Mouse (Mus musculus): Measurements from ENCODE around the gene Kmt5c.

Gene Kmt5c

DNA sequence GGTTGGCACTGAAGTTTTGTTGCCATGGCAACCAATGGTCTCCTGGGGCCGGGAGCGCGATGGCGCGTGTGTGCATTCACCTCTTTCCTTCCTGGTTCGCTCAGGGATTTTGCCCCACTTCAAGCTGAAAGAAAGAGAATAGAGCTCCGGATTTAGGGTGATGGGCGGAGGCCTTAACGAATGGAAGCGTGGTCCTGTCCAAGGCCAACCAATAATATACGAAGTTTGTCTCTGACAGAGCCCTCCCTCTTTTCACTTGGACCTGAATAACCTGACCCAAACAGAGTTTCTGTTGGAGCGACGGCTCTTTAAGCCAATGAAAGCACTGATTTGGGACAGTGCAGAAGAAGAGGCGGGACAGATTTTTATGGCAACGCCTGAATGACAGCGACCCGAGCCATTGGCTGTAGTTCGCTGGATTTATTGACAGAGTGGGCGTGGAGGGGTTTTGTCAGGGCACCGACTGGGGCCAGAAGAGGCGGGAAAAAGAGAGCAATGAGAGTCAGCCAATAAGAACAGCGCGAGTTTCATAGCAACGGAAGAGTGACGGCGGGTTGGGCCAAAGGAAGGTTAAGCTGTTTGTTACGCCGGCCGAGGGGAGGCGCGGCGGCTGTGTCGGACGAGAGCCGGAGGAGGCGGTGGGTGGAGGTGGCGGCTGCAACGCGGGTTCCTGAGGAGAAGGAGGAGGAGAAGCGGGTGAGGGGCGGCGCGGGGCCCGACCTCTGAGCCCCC lies at the start of gene Kmt5c:
Gene Kmt5c (plus strand): TSS at position 572 of the 732 bp plus-strand sequence.
- DNase-seq (ENCODE audit: low read depth, low spot score) = peak; percentile 100

DNA sequence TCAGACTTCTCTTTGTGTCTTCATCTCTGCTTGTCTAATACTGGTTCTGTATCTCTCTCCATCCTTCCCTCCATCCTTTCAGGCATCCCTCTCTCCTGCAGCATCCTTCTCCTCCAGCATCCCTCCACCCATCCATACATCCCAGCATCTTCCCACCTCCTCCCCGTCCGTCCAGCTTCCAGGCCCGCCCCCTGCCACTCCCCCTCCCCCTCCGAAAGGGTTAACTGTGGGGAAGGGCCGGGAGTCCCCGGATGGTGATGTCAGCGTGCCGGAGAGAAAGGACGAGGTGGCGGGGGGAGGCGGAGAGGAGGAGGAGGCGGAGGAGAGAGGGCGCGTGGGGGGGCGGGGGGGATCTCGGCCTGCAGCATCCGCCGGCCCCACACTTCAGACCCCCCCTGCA lies 49.5 kb upstream of the Kmt5c start, which contains the start of gene Brsk1:
Gene Brsk1 (plus strand): TSS at position 218 of the 400 bp plus-strand sequence.
- peak; percentile 92 for DNase-seq (ENCODE audit: low read depth, low spot score)

DNA sequence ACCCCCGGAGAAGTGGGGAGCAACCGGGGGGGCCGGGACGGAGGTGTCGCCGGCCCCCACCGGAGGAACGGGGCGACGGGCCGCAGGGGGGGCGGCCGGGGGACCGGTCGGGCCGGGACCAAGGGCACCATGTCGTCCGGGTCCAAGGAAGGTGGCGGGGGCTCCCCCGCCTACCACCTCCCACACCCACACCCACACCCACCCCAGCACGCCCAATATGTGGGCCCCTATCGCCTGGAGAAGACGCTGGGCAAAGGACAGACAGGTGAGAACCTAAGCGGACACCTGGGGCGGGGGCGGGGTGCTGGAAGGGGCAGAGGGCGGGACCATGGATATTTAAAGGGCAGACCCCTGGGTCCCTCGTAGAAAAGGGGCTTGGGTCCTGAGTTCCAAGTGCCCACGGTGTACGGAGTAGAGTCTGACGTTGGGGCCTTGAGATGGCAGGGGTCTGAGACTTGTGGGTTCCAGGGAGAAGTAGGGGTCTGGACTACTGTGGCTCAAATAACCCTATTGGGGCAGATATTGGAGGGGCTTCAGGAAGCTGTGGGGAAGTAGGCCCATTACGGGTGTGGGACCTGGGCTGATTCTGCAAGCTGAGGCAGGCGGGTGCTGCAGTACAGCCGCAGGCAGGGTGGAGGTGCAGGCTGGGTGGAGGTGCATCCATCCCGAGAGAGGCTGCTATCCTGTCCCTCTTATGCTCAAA lies 48.8 kb upstream of the Kmt5c start:
- no peak for DNase-seq (ENCODE audit: low read depth, low spot score)

DNA sequence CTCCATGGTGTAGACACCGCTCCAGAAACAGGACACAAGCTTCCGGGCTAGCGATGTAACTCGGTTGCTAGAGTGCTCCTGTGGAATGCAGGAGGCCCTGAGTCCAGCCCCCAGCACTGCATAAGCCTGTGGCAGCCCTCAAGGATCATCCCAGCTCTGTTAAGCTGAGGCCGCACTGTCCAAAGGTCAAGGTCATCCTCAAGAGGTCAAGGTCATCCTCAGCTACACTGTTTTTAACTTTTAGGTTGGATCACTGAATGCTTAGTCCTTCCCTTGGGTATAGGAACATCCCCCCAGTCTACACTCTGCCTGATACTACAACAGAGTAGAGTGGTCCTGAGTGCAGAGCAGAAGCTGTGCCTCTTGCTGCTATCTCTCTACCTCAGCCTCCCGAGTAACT lies 46.9 kb upstream of the Kmt5c start:
- peak; percentile 89 for DNase-seq (ENCODE audit: low read depth, low spot score)

DNA sequence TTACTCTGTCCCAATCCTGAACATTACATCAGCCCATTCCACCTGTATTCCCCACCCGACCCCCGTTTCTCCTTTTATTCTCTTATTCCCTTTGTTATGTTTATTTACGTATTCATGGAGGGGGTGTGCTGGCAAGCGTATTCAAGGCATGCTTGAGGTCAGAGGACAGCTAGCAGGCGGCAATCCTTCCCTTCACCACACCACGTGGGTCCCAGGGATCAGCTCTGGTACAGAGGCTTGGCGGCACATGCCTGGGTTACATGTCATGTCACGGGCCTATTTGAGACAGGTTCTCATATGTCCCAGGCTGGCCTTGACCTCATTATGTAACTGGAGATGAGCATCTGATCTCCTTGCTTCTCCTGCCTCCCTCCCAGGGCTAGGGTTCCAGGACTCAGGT lies 37.6 kb upstream of the Kmt5c start:
- peak; percentile 94 for DNase-seq (ENCODE audit: low read depth, low spot score)

DNA sequence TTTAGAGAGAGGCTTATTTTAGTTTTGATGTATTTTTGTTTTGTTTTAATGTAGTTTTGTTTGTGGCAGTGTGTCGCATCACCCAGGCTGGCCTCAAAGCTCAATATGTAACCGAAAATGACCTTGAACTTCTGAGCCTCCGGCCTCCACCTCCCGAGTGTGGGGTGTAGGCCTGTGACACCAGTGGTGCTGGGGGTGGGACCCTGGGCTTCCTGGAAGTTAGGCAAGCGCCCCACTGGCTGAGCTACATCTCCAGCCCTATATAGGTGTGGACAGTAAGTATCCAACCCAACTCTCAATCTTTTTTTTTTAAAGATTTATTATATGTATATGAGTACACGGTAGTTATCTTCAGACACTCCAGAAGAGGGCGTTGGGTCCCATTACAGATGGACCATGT lies 36.7 kb upstream of the Kmt5c start:
- peak; percentile 71 for DNase-seq (ENCODE audit: low read depth, low spot score)

DNA sequence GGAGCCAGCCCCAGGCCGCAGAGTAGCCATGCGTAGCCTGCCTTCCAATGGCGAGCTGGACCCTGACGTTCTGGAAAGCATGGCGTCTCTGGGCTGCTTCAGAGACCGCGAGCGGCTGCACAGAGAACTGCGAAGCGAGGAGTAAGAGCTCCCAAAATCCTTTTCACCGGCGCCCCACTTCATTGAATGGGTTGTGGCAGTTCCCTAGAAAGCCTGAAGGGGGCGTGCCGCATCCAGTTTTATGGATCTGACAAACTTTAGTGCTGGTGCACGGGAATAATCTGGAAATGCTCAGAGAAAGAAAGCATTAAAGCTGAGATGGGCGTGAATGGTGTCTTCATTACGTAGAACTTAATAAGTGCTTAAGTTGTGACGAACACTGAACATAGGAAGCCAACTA lies 34.8 kb upstream of the Kmt5c start:
- DNase-seq (ENCODE audit: low read depth, low spot score) = peak; percentile 88

DNA sequence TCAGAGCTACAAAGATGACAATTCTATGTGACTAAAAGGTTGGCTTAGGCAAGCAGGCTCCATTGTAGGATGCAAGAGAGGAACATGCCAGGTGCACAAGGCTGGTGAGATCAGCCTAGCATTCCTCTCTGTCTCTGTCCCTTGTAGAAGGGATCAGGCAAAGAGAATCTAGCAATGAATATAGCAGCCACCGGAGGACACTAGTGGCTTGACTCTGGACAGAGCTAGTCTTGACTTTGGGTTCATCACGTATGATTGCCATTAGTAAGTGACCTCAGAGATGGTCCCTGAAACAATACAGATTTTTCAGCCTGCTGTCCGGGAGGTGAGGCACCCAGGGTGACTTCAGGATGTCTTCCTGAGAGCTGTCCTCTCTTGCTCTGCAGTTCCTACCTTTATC lies 27.3 kb upstream of the Kmt5c start:
- no peak for DNase-seq (ENCODE audit: low read depth, low spot score)

DNA sequence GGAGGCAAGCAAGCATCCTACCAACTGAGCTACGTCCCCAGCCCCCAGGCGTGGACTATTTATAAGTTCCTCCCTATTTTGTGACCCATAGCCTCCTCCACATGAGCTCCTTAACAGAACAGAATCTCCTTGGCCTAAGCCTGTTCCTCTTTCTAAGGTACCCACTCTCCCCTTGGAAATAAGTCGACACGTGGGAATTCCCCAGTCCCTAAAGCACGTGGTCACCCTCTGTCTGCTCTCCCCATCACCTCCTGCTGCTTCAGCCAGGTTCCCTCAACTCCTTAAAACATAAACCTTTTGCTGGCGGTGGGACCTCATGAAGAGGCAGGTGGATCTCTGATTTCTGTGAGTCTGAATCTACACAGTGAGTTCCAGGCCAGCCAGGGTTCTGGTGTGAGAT lies 23.0 kb upstream of the Kmt5c start:
- peak; percentile 30 for DNase-seq (ENCODE audit: low read depth, low spot score)

DNA sequence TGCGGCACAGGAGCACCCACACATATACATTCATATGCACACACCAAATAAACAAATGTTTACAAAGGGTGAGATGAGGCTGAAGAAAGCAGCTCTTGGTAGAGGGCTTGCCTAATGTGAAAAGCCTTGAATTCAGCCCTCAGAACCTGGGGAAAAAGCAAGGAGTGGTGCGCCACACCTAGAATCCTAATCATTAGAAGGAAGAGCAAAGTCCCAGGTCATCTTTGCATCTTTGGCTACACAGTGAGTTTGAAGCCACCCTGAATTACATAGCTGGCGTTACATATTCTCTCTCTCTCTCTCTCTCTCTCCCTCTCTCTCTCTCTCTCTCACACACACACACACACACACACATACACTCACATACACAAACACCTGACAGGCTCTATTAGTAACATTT lies 20.6 kb upstream of the Kmt5c start:
- DNase-seq (ENCODE audit: low read depth, low spot score) = no peak

DNA sequence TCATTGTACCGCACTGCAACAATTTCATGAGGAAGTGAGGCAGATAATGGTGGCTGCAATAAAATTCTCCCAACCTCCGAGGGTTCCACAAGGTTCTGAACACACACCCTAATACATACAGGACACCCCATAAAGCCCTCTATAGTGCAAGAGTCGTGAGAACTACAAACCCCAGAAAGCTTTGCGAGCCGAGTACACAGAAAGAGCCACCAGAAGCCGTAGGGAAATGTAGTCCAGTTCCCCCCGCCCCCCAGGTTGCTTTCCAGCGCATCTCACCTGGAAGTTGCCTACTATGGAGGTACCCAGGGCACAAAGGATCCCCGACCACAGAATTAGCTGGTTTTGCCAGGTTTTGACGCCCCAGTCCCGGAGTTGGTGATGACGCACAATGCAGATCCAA lies 16.4 kb upstream of the Kmt5c start:
- no peak for DNase-seq (ENCODE audit: low read depth, low spot score)

DNA sequence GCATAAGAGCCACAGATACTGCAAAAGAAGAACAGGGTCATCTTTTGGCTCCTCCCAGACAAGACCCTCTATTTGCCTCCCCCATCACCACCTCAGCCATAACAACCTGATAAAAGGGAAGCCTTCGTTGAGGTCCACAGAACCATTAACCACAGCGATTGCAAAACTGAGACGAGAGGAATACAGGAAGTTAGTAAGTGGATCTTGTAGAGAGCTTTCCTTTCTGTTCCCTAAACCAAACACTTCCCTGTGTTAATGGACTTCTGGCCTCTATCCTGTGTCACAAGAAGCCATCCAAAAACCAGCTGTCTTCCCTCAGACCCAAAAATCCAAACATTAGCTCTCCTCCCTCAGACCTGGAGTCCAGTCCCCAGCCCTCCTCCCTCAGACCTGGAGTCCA lies 15.6 kb upstream of the Kmt5c start:
- no peak for DNase-seq (ENCODE audit: low read depth, low spot score)

DNA sequence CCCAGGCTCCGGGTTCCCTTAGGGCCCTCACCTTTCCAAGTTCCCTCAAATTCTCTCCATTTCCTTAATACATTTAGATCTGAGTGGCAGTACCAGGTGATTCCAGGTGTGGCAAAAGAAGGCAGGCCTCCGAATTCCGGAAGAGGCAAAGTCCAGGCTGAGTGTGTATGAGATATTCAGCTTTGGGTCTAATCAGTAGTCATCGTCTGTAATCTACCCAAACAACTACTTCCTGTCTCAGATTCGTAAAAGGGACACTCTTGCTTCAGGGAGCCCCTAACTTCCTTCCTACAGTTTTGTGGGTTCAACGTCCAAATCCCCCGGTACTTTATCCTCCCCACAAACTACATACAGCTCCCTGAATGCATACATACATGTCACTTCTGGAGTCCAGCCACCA lies 14.7 kb upstream of the Kmt5c start, which contains the start of gene Tmem150b:
Gene Tmem150b (minus strand): TSS at position 81 of the 400 bp plus-strand sequence.
- no peak for DNase-seq (ENCODE audit: low read depth, low spot score)

DNA sequence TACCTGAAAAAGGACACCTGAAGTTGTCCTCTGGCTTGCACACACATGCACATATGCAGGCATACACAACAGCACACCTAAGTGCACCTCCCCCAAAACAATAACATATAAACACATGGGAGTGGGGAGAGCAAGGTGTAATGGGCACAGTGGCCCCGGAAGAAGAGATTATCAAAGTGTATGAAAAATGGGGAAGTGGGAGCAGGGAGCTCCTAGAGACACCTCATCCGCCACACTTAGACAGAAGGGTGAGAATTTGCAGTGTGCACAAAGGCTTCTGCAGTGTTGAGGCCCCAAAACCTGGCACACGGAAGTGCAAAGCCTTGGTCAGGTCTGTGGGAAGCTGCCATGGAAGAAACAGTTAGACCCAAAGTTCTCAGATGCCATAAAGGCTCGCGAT lies 8.8 kb upstream of the Kmt5c start:
- DNase-seq (ENCODE audit: low read depth, low spot score) = no peak

DNA sequence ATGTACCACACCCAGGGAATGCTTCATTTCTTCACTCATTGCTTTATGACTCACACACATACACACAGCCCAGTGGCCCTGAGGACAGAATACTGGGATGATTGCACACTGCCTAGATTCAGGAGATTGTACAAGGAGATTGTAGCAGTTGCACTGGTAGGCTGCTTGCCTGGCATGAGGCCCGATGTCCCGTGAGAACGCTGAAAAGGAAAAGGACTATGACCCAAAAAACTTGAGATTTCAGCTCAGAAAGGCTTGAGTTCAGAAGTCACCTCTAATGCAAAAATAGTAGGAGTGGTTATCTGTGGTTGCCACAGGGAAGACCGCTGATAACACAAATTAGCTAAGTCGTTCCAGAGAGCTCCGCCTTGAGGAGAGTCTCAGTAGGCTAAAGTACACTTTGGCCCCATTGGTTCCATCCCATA lies 6.9 kb upstream of the Kmt5c start:
- DNase-seq (ENCODE audit: low read depth, low spot score) = no peak

DNA sequence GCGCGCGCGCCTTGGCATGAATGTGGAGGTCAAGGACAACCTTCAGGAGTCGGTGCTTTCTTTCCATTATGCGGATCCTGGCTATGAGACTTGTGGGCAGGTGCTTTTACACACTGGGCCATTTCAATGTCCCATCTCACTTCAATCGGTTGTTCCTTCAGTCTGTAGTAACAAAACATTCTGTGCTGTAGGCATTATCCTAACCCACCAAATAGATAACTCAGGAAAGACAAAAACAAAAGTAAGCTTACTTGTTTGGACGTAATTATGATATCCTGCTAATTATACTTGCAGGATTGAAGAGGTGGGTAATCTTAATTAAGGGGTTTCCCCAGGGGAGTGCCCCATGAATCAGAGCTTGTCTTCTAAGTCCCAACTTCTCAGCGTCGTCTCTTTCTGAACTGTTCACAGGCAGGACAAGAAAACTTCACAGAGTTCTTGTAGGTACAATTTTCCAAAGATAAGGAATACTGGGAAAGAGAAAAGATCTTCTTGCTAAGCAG lies 823 bp upstream of the Kmt5c start:
- DNase-seq (ENCODE audit: low read depth, low spot score) = no peak

DNA sequence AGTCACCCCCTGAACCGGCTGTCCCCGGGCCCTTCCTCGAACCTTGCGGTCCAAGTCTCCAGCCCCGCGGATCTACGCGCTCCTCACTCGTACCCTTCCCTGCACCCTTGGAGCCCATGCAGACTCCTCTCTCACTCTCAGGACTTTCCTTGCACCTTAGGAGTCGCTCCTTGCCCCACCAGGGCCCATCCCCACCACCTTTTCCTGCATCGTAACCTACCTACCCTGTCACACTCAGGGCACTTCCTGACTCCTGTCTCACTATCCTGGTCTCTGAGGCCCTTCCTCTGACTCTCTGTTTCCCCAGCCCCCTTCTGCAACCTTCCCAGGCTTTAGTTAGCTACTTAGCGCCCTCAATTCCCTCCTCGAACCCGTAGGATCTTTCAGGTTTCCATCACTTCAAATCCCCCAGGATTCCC lies 403 bp downstream of the Kmt5c start:
- peak; percentile 56 for DNase-seq (ENCODE audit: low read depth, low spot score)

DNA sequence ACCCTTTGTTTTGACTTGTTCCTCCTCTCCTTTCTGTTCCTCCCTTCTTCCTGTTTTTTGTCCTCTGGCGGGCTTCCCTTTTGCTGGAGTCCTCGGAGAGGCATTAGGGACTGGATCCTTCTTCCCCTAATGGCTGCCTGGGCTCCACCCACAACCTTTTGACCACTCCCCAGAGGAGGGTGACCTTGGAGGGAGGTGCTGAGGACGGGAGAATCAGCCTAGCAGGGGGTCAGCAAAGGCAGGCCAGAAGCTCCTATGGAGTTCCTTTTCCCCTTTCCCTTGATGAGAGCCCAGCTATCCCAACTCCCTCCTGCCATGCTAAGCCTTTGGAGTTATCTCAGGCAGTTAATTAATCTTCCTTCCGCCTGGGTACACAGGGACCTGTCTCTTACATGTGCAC lies 1.2 kb downstream of the Kmt5c start:
- peak; percentile 94 for DNase-seq (ENCODE audit: low read depth, low spot score)

DNA sequence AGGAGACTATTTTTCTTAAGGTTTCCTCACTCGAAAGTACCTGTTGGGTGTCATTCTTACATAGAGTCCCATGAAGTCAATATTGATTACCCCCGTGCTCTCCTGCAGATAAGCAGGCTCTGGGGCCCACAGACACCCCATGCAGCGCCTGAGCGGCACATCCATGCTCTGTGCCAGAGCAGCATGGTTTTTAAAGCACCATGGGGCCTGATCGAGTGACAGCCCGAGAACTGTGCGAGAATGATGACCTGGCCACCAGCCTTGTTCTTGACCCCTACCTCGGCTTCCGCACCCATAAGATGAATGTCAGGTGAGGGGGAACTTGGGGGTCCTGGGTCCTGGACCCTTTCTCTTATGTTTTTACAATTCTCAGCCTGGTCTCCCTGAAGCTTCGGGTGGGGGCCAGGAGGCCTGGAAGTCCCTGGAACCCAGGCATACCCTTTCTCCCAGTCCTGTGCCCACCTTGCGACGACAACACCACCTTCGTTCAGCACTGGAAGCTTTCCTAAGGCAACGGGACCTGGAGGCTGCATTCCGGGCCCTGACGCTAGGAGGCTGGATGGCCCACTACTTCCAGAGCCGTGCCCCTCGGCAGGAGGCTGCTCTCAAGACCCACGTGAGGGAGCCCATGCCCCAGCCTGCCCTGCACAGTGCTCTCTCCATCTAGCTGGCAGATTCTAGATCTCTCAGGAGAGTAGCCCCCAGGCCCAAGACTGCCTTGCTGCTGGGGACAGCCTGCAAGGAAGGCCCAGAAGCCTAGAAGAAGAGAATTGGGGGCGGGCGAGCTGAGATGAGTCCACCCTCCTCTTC lies 2.0 kb downstream of the Kmt5c start:
- DNase-seq (ENCODE audit: low read depth, low spot score) = peak; percentile 40

DNA sequence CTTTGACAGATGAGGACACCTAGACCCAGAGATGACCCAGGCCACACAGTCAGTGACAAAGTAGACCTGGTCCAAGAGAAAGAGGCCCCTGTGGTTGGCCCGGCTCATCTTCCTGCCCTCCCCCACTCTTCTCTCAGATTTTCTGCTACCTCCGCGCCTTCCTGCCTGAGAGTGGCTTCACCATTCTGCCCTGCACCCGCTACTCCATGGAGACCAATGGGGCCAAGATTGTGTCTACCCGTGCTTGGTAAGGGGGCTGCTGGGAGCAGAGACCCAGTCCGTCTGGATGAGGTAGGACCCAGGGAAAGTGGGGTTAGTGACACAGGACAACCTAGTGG lies 2.5 kb downstream of the Kmt5c start:
- DNase-seq (ENCODE audit: low read depth, low spot score) = no peak

DNA sequence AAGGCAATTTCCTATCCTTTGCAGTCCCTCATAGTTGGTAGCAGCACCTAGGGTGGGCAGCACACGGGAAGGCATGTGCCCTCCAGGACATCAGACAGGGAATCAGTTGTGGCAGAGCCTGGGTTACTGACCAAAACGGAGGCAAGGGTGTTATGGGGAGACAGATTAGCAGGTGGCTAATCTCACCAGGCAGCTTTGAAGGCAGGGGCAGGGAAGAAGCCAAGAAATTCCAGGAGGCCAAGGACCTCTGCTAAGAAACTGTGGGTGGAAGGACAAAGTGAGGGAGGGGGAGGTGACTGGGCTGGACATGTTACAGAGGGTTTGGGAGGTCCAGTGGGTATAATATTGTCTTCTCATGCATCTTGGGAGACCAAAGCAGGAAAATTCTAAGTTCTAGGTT lies 3.4 kb downstream of the Kmt5c start:
- DNase-seq (ENCODE audit: low read depth, low spot score) = no peak

DNA sequence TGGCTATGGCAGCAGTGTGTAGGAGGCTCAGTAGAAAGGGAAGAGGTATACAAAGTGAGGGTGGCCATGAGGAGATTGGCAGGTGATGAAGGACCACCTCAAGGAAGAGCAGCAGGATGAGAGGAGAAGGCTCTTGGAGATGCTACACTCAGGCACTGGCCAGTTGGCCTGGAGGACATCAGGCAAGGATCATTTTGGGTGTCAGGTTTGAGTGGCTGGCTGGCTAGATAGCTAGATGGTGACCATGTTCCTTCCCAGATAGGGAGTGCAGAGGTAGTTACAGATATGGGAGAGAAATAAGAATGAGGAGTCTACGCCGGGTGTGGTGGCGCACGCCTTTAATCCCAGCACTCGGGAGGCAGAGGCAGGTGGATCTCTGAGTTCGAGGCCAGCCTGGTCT lies 5.0 kb downstream of the Kmt5c start:
- no peak for DNase-seq (ENCODE audit: low read depth, low spot score)

Measured in R1 (cell line).